Mouse (Mus musculus): ENCODE measurements around the gene Pik3r6. TPM values are rescaled to one million over a fixed set of nuclear protein-coding genes. Genes with fewer than 3 reads are reported as not detected.

The Pik3r6 gene
- total RNA-seq, 2 experiments from 2014 or later: 3.0 to 3.1 TPM

DNA sequence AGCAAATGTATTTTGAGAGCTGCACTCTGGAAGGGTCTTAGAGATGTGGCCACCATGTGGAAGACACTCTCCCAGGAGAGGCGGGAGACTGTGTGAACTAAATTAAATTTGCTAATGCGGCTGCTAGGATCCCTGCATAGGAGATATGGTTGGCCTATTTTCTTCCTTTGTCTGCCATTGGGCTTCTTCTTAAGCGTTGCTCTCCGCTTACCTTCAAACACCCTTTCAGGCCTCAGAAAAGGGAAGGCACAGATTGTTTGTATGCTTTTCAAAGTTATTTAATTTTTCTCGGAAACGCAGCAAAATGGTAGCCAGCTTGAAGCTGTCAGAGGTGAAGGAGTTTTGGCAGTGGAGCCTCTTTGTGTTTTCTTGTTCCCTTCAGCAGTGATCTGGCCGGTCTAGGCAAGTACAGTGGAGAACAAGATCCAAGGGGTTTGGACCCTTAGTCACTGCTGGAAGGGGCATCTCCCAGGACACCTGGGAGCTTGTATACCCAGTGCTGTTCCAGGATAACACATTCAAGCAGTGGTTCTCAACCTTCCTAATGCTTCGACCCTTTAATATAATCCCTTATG lies 81.2 kb downstream of the Pik3r6 start:
- no peak for DNase-seq

DNA sequence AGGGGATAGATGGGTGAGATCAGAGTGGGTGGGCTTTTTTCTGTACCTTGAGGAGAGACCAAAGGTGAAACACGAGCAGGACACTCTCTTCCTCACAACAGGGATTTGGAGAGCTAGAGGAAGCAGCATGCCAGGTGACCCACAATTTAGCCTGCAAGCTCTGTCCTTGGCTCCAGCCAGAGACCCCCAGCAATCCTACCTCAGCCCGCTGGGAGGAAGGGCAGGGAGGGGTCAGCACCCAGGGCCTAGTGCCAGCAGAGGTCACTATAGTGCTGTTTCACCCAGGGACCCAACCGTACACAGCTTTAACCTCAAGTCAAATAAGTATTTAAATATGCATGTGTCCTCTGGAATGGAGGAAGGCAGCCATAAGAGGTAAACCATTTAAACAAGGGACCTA lies 83.1 kb downstream of the Pik3r6 start:
- DNase-seq: no peak

DNA sequence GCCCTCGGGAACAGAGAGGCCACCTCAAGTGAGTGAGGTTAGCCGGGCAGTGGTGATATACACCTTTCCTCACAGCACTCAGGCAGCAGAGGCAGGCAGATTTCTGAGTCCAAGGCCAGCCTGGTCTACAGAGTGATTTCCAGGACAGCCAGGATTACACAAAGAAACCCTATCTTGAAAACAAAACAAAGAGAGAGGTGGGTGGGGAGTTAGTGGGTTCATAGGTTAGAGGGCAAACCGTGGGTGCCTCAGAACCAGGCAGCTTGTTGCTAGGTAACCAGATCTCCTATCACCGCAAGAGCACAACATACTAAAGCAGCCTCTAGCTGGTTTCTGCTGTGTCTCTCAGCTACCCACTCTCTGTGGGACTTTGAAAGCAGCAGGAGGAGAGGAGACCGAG lies 83.9 kb downstream of the Pik3r6 start, which contains the start of gene Ccdc42:
Ccdc42 (plus strand) TSS at position 301 of the 400 bp plus-strand sequence.
- DNase-seq: no peak

DNA sequence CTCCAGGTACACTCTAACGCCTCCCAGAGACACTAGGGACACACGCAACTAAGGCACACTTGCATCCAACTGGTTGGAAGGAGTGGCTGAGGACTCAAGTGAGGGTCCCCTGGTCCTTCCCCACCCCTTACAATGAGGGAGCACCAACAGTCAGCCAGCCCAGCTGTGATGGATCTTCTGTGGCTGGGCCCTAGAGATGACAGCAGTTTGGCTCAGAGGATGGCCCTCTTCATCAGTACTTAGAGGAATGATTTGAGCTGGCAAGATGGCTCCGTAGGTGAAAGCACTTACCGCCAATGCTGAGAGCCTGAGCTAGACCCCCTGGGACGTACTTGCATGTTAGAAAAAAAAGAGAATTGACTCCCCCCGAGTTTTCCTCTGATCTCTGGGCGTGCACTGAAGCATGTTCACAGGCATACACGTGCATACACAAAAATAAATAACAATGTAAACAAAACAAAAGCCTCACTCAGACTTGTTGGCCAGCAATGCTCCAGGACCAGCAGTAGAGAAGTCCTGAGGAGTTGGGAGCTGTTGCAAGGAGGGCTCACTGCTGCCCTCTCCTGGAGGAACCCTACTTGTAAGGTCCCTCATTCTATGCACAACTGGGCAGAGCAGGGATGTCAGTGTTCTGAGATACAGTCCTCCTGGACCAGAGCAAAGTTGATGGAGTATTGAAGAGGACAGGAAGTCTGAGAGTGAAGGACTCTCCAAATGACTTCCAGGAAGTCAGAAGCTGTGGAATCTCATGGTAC lies 86.4 kb downstream of the Pik3r6 start:
- peak; percentile 88 for DNase-seq

DNA sequence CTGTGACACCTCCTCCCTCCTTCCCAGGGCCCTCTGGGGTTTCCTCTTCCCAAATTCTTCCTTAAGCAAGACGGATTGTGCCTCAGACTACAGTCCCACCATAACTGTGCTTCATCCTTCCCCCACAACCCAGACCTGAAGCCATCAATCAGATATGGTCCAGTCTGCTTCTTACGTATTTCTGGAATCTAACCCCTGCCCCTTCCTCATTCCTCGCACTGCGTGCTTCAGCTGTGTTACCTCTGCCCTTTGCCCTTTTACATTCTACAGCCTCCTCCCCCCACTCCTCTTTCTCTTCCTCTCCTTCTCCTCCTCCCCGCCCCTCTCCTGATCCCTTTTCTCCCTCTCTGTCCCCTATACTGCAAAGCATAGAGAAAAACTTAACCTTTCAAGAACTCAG lies 88.9 kb downstream of the Pik3r6 start:
- no peak for DNase-seq

DNA sequence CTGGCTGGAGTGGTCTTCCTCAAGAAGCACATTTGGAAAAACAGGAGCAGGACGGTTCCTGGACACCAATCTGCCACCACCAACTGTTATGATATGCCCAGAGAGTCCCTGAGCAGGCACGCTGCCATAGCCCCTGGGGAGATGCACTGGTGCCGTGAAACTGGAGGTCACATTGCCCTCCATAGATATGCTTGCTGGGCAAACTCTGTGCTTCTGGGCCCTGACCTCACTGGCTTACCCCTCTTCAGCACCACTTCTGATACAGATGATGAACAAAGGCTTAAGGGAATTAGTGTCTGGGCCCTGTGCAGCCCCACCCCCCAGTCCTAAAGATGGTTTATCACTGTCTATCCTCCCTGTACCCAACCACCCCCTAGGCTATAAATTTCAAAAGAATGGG lies 90.4 kb downstream of the Pik3r6 start:
- no peak for DNase-seq

DNA sequence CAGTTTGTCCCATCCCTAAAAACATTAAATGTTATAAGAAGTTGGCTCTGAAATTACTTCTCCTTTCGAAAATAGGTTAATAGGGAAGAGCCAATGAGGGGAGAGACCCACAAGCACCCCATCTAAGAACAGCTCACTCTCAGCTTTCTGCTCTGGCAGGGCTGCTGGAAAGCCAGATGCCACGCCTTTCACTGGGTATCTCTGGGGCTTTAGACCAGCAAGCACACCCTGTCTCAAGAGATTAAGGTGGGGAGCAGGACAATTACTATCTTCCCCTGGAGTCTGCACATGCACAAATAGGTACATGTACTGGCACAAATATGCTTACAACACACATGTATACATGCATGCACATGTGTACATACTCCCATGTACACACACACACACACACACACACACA lies 95.1 kb downstream of the Pik3r6 start:
- no peak for DNase-seq

DNA sequence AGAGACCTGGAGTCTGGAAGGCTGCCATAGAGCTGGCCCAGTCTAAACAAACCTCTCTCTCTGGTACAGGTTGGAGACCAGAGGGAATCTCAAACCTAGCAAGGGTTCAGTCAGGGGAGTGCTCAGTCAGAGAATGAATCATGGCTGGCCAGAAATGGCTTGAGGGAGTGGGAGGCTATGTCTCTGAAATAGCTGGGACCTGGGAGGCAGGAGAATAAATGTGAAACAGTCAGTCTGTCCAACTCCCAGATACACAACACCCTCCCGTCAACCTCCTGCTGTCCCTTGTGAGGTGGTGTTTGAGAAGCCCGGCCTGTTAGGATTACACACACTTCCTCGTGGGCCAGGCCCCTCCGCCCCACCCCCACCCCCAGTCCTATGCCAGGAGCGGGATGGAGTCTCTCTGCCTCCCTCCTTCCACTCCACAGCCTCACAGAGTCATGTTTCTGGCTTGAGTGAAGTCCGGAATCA lies 97.8 kb downstream of the Pik3r6 start:
- no peak for DNase-seq

DNA sequence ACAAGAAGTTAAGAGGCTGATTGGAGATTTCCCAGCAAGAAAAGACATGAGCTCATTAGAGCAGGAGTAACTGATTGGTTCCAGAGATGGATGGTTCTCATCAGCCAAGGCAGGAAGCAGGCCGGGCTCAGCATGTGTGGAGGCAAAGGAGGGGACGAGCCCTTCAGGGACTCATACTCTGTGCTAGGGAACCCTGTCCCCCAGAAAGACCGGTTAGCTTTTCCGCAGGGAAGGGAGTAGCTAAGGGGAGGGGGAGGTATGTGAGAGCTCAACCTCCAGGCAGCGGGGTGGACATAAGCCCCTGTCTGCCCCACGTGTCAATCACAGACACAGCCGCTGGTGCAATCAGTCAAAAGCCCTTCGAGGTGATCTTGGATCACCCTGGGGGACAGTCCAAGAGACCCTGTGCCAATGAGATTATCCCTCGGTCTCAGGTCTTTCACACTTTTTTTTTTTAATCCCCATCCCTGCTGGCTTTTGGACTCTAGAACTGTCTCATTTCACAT lies 98.7 kb downstream of the Pik3r6 start:
- DNase-seq: no peak

Other genes with a start within 250 kb of the Pik3r6 start
- gene Ntn1, start 102.2 kb upstream of the Pik3r6 start, total RNA-seq (2021): 10 to 100 TPM; 12.2 to 14.4 TPM
- gene Pik3r5, start 70.9 kb upstream of the Pik3r6 start, total RNA-seq (2021): under 1 TPM; 0.52 to 0.54 TPM
- gene Mfsd6l, start 53.2 kb downstream of the Pik3r6 start, total RNA-seq (2021): under 1 TPM; 0.14 to 0.20 TPM
- gene Ccdc42, start 84.0 kb downstream of the Pik3r6 start, total RNA-seq (2021): under 1 TPM in 1 of 2 experiments, not detected in 1; 0.31 TPM
- gene Myh10, start 188.5 kb downstream of the Pik3r6 start, total RNA-seq (2021): 10 to 100 TPM; 27.2 to 34.8 TPM